ENCODE assay signal across 8 mouse cellular contexts in genomic region chr7:127769651-127770038, GRCm38 (mm10). TPM values are rescaled to one million over a fixed set of nuclear protein-coding genes. Genes with fewer than 3 reads are reported as not detected.
DNase-seq lines count a peak whose midpoint lies in the region; ATAC-seq and TF ChIP-seq lines count a peak whose summit lies in the region.

Orai3 (plus strand) TSS chr7:127769815.

- peaks cover 18% of the 10 kb centered on the region; the same call in 1 of the 2 replicates for H3K79me2 ChIP-seq in macrophage (ENCODE audit: inconsistent target)

- CTCF ChIA-PET in Patski (lab: Charles Lee), result interaction anchor here (1.2 kb wide), 1 partner anchor 31 kb away, joined by 3 read pairs; the partner anchor contains the start of gene Hsd3b7

- H3K4me1 ChIP-seq in hindbrain, embryonic 14.5 days (replicated peaks; ENCODE audit: control insufficient read depth, insufficient read depth, low read length), result peaks cover 18% of the 10 kb centered on the region; the same call in 1 of the 2 replicates

- peaks cover 36% of the 10 kb centered on the region for H3K36me3 ChIP-seq in hindbrain, embryonic 14.5 days (replicated peaks; ENCODE audit: control insufficient read depth, insufficient read depth)
- 0 out of 2 replicates have a peak, but pooled peaks cover 6% of the 10 kb centered on the region for H3K36me3 ChIP-seq in macrophage (ENCODE audit: inconsistent target)

- peak within 1 kb of the TSS; percentile 68 for H3K27ac ChIP-seq in hindbrain, embryonic 14.5 days
- H3K27ac ChIP-seq in macrophage, result peak within 1 kb of the TSS; percentile 78

- ATAC-seq in Patski, result peak; percentile 71
- ATAC-seq in hindbrain, embryonic 14.5 days (ENCODE audit: low FRiP score), result peak; percentile 69

- TF ChIP-seq CTCF in Patski (IDR thresholded peaks at IDR 0.05), result no peak

- H3K9me3 ChIP-seq in hindbrain, embryonic 14.5 days (ENCODE audit: control insufficient read depth, low read length), result no peaks in the 10 kb centered on the region

- 0% methylated on average over 24 of the region's 24 CpGs for WGBS in hindbrain, embryonic 14.5 days
- WGBS in macrophage (ENCODE audit: missing documents), result under 1% methylated on average over 24 of the region's 24 CpGs

- peak within 1 kb of the TSS; percentile 42 for H3K4me3 ChIP-seq in hindbrain, embryonic 14.5 days (replicated peaks; ENCODE audit: low read length)
- peak within 1 kb of the TSS; percentile 67 for H3K4me3 ChIP-seq in macrophage (ENCODE audit: inconsistent target)

- POLR2A ChIA-PET in Patski (lab: Charles Lee), result interaction anchor here (0.8 to 1.2 kb wide), 2 partner anchors 16 to 31 kb away, joined by 3 to 4 read pairs; partner anchors contain the start of gene Hsd3b7

- H3K9ac ChIP-seq in hindbrain, embryonic 14.5 days, result peak within 1 kb of the TSS; percentile 65

- no peak for DNase-seq in Patski (ENCODE audit: low read depth, low spot score)
- peak; percentile 77 to 81 for DNase-seq in cerebellum, postnatal 36 days
- DNase-seq in frontal cortex, postnatal 36 days (ENCODE audit: low spot score in 2 of 2), result peak; percentile 84 to 88
- peak; percentile 53 for DNase-seq in hindbrain, embryonic 14.5 days (ENCODE audit: low spot score)
- peak; percentile 81 to 87 for DNase-seq in layer of hippocampus, postnatal 36 days
- peak; percentile 84 to 86 for DNase-seq in right cerebral cortex, adult 2 months (ENCODE audit: low spot score in 2 of 2)
- peak; percentile 79 for DNase-seq in urinary bladder, postnatal 25 days (ENCODE audit: low spot score)

- peak within 1 kb of the TSS; percentile 68 for H3K4me2 ChIP-seq in hindbrain, embryonic 14.5 days (replicated peaks)

- in situ Hi-C loops in Patski (cut with MboI; ENCODE audit: low pct_unique_long_range_greater_than_20kb), result no loop called here

- no peaks in the 10 kb centered on the region for H3K27me3 ChIP-seq in Patski
- H3K27me3 ChIP-seq in hindbrain, embryonic 14.5 days (ENCODE audit: control insufficient read depth, insufficient read depth, low read length), result no peaks in the 10 kb centered on the region

RNA-seq across cellular contexts. Expression of gene Orai3, which starts in this region (rescaled TPM):
- 25.8 TPM for polyA plus RNA-seq in Patski (2021)
- 4.8 and 7.3 TPM in 2 replicates for polyA plus RNA-seq in hindbrain, embryonic 14.5 days (2014; fragmentation: Nextera tagmentation; extraction: Ambion mirVana)
- total RNA-seq in layer of hippocampus, postnatal 36 days (2021), result 10 to 100 TPM; 31.1 to 32.6 TPM
- 10 to 100 TPM in 13 of 26 experiments, 1 to 10 TPM in 13; 5.6 to 18.7 (median 9.6) TPM for total RNA-seq in macrophage (2018; cell fraction: chromatin; rRNA removed)
- total RNA-seq in macrophage (2018; cell fraction: cytosol; rRNA removed), result 10 to 100 TPM; 20.7 to 47.9 (median 36.3) TPM
- total RNA-seq in macrophage (2018; cell fraction: nucleus; rRNA removed), result 10 to 100 TPM in 25 of 26 experiments, 1 to 10 TPM in 1; 10.0 to 33.8 (median 19.3) TPM
- 31.3 to 38.6 TPM (median 33.4 TPM) in 3 replicates for polyA plus RNA-seq in macrophage (2018)
